Comparison of ENCODE assay signal across 10 mouse cellular contexts in genomic region chr19:57363076-57363475, GRCm38 (mm10). TPM values are rescaled to one million over a fixed set of nuclear protein-coding genes. Genes with fewer than 3 reads are reported as not detected.
DNase-seq lines count a peak whose midpoint lies in the region; ATAC-seq lines count a peak whose summit lies in the region.
"Had no signal": no experiment of that assay in that cellular context is flagged by ENCODE, and none has a peak within 500 bp of the region (broad histone marks: within the 10 kb centered on the region; RNA-seq: fewer than 3 reads in every experiment).

No protein-coding gene starts in this region.

- H3K27me3 ChIP-seq in kidney, embryonic 14.5 days (ENCODE audit: control insufficient read depth, insufficient read depth, low read length), result no peaks in the 10 kb centered on the region
- no peaks in the 10 kb centered on the region for H3K27me3 ChIP-seq in embryonic facial prominence, embryonic 12.5 days
- no peaks in the 10 kb centered on the region for H3K27me3 ChIP-seq in midbrain, embryonic 16.5 days (ENCODE audit: control insufficient read depth, insufficient read depth, low read depth, low read length)

- no peaks in the 10 kb centered on the region for H3K9me3 ChIP-seq in kidney, embryonic 14.5 days (ENCODE audit: control insufficient read depth, low read length)
- no peaks in the 10 kb centered on the region for H3K9me3 ChIP-seq in embryonic facial prominence, embryonic 12.5 days
- H3K9me3 ChIP-seq in midbrain, embryonic 16.5 days (replicated peaks; ENCODE audit: control insufficient read depth, low read length, poor library complexity, severe bottlenecking), result no peaks in the 10 kb centered on the region

- intact Hi-C loops in left cerebral cortex, postnatal 14 days (cut with DNase I), result no loop called here

- WGBS in kidney, embryonic 14.5 days, result 25% methylated on average over 7 of the region's 7 CpGs
- 30% methylated on average over 7 of the region's 7 CpGs for WGBS in embryonic facial prominence, embryonic 12.5 days
- 29% methylated on average over 7 of the region's 7 CpGs for WGBS in midbrain, embryonic 16.5 days

- peak overlapping the region; percentile 66 for H3K4me2 ChIP-seq in kidney, embryonic 14.5 days (replicated peaks; ENCODE audit: low read depth, low read length)
- peak overlapping the region; percentile 62 for H3K4me2 ChIP-seq in embryonic facial prominence, embryonic 12.5 days (replicated peaks)
- peak overlapping the region; percentile 38 for H3K4me2 ChIP-seq in midbrain, embryonic 16.5 days (ENCODE audit: low read length)

- H3K4me1 ChIP-seq in kidney, embryonic 14.5 days (ENCODE audit: control insufficient read depth, insufficient read depth, low read length), result peaks cover 46% of the 10 kb centered on the region
- H3K4me1 ChIP-seq in embryonic facial prominence, embryonic 12.5 days, result peaks cover 59% of the 10 kb centered on the region
- peaks cover 60% of the 10 kb centered on the region for H3K4me1 ChIP-seq in midbrain, embryonic 16.5 days (ENCODE audit: control insufficient read depth, insufficient read depth, low read length)

- peak overlapping the region; percentile 28; the same call in 1 of the 2 replicates for H3K9ac ChIP-seq in kidney, embryonic 14.5 days (ENCODE audit: low read depth, low read length)
- H3K9ac ChIP-seq in embryonic facial prominence, embryonic 12.5 days, result 0 out of 2 replicates have a peak overlapping the region, but pooled peaks have one; percentile 2
- H3K9ac ChIP-seq in midbrain, embryonic 16.5 days (ENCODE audit: low read depth, low read length), result 0 out of 2 replicates have a peak overlapping the region, but pooled peaks have one; percentile 2

- H3K36me3 ChIP-seq in kidney, embryonic 14.5 days (ENCODE audit: control insufficient read depth, insufficient read depth, low read length), result no peaks in the 10 kb centered on the region; the same call in 1 of the 2 replicates
- no peaks in the 10 kb centered on the region for H3K36me3 ChIP-seq in embryonic facial prominence, embryonic 12.5 days
- H3K36me3 ChIP-seq in midbrain, embryonic 16.5 days (ENCODE audit: control insufficient read depth, insufficient read depth, low read length), result no peaks in the 10 kb centered on the region

- H3K4me3 ChIP-seq in kidney, embryonic 14.5 days (ENCODE audit: low read length), result peak overlapping the region; percentile 97; the same call in 1 of the 2 replicates
- peak overlapping the region; percentile 27; the same call in 1 of the 2 replicates for H3K4me3 ChIP-seq in embryonic facial prominence, embryonic 12.5 days
- H3K4me3 ChIP-seq in midbrain, embryonic 16.5 days (ENCODE audit: low read depth, low read length), result peak overlapping the region; percentile 11; the same call in 1 of the 2 replicates

- no peak for ATAC-seq in kidney, embryonic 14.5 days (ENCODE audit: low FRiP score, low TSS enrichment)
- no peak for ATAC-seq in embryonic facial prominence, embryonic 12.5 days (ENCODE audit: insufficient number of reproducible peaks, insufficient read depth, low FRiP score, low TSS enrichment)
- no peak for ATAC-seq in midbrain, embryonic 16.5 days
- ATAC-seq: inflammation-experienced regulatory T-cells, adult 6 months had no signal

- no peak for DNase-seq in kidney, postnatal 4 days
- DNase-seq in induced T-regulatory cell, adult 2 months (ENCODE audit: low read depth), result peak; percentile 14
- DNase-seq in spleen, adult 12 weeks (ENCODE audit: low spot score), result no peak
- no peak for DNase-seq in left cerebral cortex, postnatal 14 days (ENCODE audit: low spot score in 2 of 2)
- no peak for DNase-seq in embryo, embryonic 10 days (ENCODE audit: low spot score)
- DNase-seq: thymus, postnatal 4 days had no signal

- no peak overlapping the region for H3K27ac ChIP-seq in kidney, embryonic 14.5 days (ENCODE audit: low read depth, low read length)
- peak overlapping the region; percentile 36; the same call in 1 of the 2 replicates for H3K27ac ChIP-seq in embryonic facial prominence, embryonic 12.5 days
- H3K27ac ChIP-seq in midbrain, embryonic 16.5 days (ENCODE audit: low read length), result no peak overlapping the region

RNA-seq across cellular contexts. Expression of gene Fam160b1, which starts 2.6 kb away (rescaled TPM):
- polyA plus RNA-seq in kidney, embryonic 14.5 days (2014; fragmentation: Nextera tagmentation; extraction: Ambion mirVana), result 13.5 and 18.1 TPM in 2 replicates
- 18.3 and 18.4 TPM in 2 replicates for polyA plus RNA-seq in embryonic facial prominence, embryonic 12.5 days (2016; fragmentation: Nextera tagmentation; extraction: Ambion mirVana)
- polyA plus RNA-seq in midbrain, embryonic 16.5 days (2015; fragmentation: Nextera tagmentation; extraction: Ambion mirVana), result 12.6 and 13.1 TPM in 2 replicates
- 10 to 100 TPM; 22.6 to 23.5 TPM for total RNA-seq in left cerebral cortex, postnatal 14 days (2021)

RNA-seq across cellular contexts. Expression of gene Ablim1, which starts 48.4 kb away (rescaled TPM):
- 21.0 and 36.0 TPM in 2 replicates for polyA plus RNA-seq in kidney, embryonic 14.5 days (2014; fragmentation: Nextera tagmentation; extraction: Ambion mirVana)
- polyA plus RNA-seq in embryonic facial prominence, embryonic 12.5 days (2016; fragmentation: Nextera tagmentation; extraction: Ambion mirVana), result 31.1 and 32.0 TPM in 2 replicates
- polyA plus RNA-seq in midbrain, embryonic 16.5 days (2015; fragmentation: Nextera tagmentation; extraction: Ambion mirVana), result 64.1 and 66.2 TPM in 2 replicates
- total RNA-seq in left cerebral cortex, postnatal 14 days (2021), result 100 to 1,000 TPM; 105 to 120 TPM

Comparison
In these comparisons a context has a peak if more than half of its experiments do, and no peak if none do; other contexts are left out.
1. H3K4me3 ChIP-seq: peak in every context shown above with its lines; median percentile 97 in kidney, embryonic 14.5 days; 27 in embryonic facial prominence, embryonic 12.5 days; 11 in midbrain, embryonic 16.5 days.